Mouse (Mus musculus) C2C12 (cell line): ENCODE results near the gene C3ar1. TPM values are rescaled to one million over a fixed set of nuclear protein-coding genes. Genes with fewer than 3 reads are reported as not detected.

Experiments used
- H3K27me3 ChIP-seq: one replicate; pipeline ENCODE4 v1.6.1; 2011; ENCODE audit not compliant: control insufficient read depth, insufficient read depth, insufficient read length
- H3K36me3 ChIP-seq: one replicate; pipeline ENCODE4 v1.6.1; 2011; ENCODE audit not compliant: control insufficient read depth, insufficient read depth
- H3K4me3 ChIP-seq: one replicate; pipeline ENCODE4 v1.5.1; 2011; ENCODE audit warnings: mild to moderate bottlenecking, control low read depth; ENCODE audit not compliant: poor library complexity, insufficient read depth, severe bottlenecking
- H3K79me2 ChIP-seq: one replicate; pipeline ENCODE4 v1.6.1; 2011; ENCODE audit not compliant: control insufficient read depth, insufficient read depth
- H3K79me3 ChIP-seq: one replicate; pipeline ENCODE4 v1.6.1; 2011; ENCODE audit warnings: low read depth, control low read depth
- H3ac ChIP-seq: one replicate; pipeline ENCODE3; 2011; ENCODE audit warnings: low read depth; ENCODE audit not compliant: control insufficient read depth, insufficient read length
- CEBPB ChIP-seq: IDR thresholded peaks from one replicate; pipeline ENCODE4 v1.6.1; 2011; ENCODE audit warnings: low read depth, mild to moderate bottlenecking, control low read depth, moderate library complexity
- CTCF ChIP-seq: IDR thresholded peaks from one replicate; pipeline ENCODE4 v1.5.1; 2011; ENCODE audit not compliant: control insufficient read depth, insufficient read depth, insufficient read length
- FOSL1 ChIP-seq: IDR thresholded peaks from one replicate; pipeline ENCODE4 v1.8.0; 2011; ENCODE audit warnings: mild to moderate bottlenecking, low read length; ENCODE audit not compliant: poor library complexity, insufficient read depth, severe bottlenecking
- MAX ChIP-seq: IDR thresholded peaks from one replicate; pipeline ENCODE4 v1.6.1; 2011; ENCODE audit warnings: mild to moderate bottlenecking, control low read depth
- MYOD1 ChIP-seq: IDR thresholded peaks from one replicate; pipeline ENCODE4 v1.6.1; 2011; ENCODE audit warnings: low read depth; ENCODE audit not compliant: control insufficient read depth, insufficient read length
- MYOG ChIP-seq: IDR thresholded peaks from one replicate; pipeline ENCODE4 v1.6.1; 2011; ENCODE audit not compliant: control insufficient read depth, insufficient read length; ENCODE audit errors: extremely low read depth
- USF1 ChIP-seq: IDR thresholded peaks from one replicate; pipeline ENCODE4 v1.6.1; 2011; ENCODE audit warnings: low read depth, mild to moderate bottlenecking, control low read depth, moderate library complexity
- long read RNA-seq, 2 experiments: library from polyadenylated mRNA; unstranded; transcript quantifications; one replicate each; pipeline ENCODE4 v2.0.0; 2019 to 2020
- polyA plus RNA-seq: library from polyadenylated mRNA; unstranded; fragments of >200 nt; fragmentation: generic; extraction: Trizol; gene quantifications from one replicate; pipeline ENCODE4 v1.2.1, GENCODE M21; 2012; ENCODE audit warnings: missing spikeins

The C3ar1 gene
- polyA plus RNA-seq: 0.91 TPM
- long read RNA-seq, experiment 1, full-length matches to known transcripts: 2 of 4 reads
- long read RNA-seq, experiment 1, partial matches to known transcripts: 0 of 4 reads
- long read RNA-seq, experiment 1, other reads (novel, unspliced or antisense): 2 of 4 reads
- long read RNA-seq, experiment 2, full-length matches to known transcripts: 22 of 22 reads
- long read RNA-seq, experiment 2, partial matches to known transcripts: 0 of 22 reads
- long read RNA-seq, experiment 2, other reads (novel, unspliced or antisense): 0 of 22 reads

- no peaks in the 10 kb centered on the region for H3K27me3 ChIP-seq
- H3K36me3 ChIP-seq: no peaks in the 10 kb centered on the region
- H3K4me3 ChIP-seq: no peak within 1 kb of the TSS
- no peak within 1 kb of the TSS for H3ac ChIP-seq
- TF ChIP-seq CTCF (no peak), FOSL1 (no peak), MYOG (no peak), MAX (no peak), MYOD1 (no peak), USF1 (no peak), CEBPB (no peak)
- H3K79me2 ChIP-seq: no peaks in the 10 kb centered on the region
- H3K79me3 ChIP-seq: no peaks in the 10 kb centered on the region
These were observed at the start of gene C3ar1 for GRCm38 (mm10) chr6:122855955-122856354. TSS of gene C3ar1 (minus strand) at chr6:122856161.

GRCm38 (mm10) chr6:122892442-122893049 is 36.6 kb upstream of the C3ar1 start:
- peaks cover 50% of the 10 kb centered on the region for H3K36me3 ChIP-seq
- H3ac ChIP-seq: no peak overlapping the region
- H3K79me3 ChIP-seq: no peaks in the 10 kb centered on the region
- H3K4me3 ChIP-seq: no peak overlapping the region
- H3K27me3 ChIP-seq: no peaks in the 10 kb centered on the region
- no peaks in the 10 kb centered on the region for H3K79me2 ChIP-seq
- TF ChIP-seq MAX: no peak
- no peak for TF ChIP-seq FOSL1
- no peak for TF ChIP-seq MYOG
- no peak for TF ChIP-seq MYOD1
- peak; percentile 69 for TF ChIP-seq CTCF
- no peak for TF ChIP-seq USF1

GRCm38 (mm10) chr6:122889599-122889998 is 33.6 kb upstream of the C3ar1 start:
- peaks cover 66% of the 10 kb centered on the region for H3K36me3 ChIP-seq
- no peaks in the 10 kb centered on the region for H3K27me3 ChIP-seq
- no peak for TF ChIP-seq MYOG
- no peak for TF ChIP-seq CEBPB
- no peak for TF ChIP-seq FOSL1
- no peak for TF ChIP-seq CTCF
- no peak for TF ChIP-seq USF1
- TF ChIP-seq MAX: no peak
- H3K79me3 ChIP-seq: no peaks in the 10 kb centered on the region
- H3K4me3 ChIP-seq: no peak overlapping the region
- no peak overlapping the region for H3ac ChIP-seq
- no peaks in the 10 kb centered on the region for H3K79me2 ChIP-seq

DNA sequence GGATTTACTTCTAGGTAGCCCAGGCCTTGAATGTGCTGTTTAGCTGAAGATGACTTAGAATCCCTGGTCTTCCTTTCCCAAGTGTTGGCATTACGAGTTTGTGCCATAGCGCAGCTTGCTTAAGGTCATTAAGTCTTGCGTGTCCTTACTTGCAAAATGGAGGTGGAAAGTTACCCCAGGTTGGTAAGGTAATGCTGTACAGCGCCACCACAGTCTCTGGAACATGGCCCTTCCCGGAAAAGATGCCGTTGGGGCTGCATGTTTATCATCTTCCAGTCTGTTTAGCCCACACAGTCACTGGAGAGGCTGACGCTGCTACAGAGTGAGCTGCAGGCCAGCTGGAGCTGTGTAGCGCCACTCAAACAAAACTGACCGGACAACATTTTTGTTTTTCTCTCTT is 27.6 kb upstream of the C3ar1 start:
- Histone ChIP-seq H3K79me2 (peaks cover 22% of the 10 kb centered on the region), H3K4me3 (no peak overlapping the region), H3ac (no peak overlapping the region), H3K79me3 (peaks cover 12% of the 10 kb centered on the region), H3K27me3 (no peaks in the 10 kb centered on the region), H3K36me3 (peaks cover 86% of the 10 kb centered on the region)
- no peak for TF ChIP-seq MYOG
- TF ChIP-seq CTCF: no peak
- no peak for TF ChIP-seq USF1
- no peak for TF ChIP-seq CEBPB
- no peak for TF ChIP-seq MYOD1
- TF ChIP-seq MAX: no peak
- TF ChIP-seq FOSL1: no peak

- Histone ChIP-seq H3K79me2 (peaks cover 46% of the 10 kb centered on the region), H3K27me3 (no peaks in the 10 kb centered on the region), H3ac (no peak overlapping the region), H3K36me3 (peaks cover 82% of the 10 kb centered on the region), H3K4me3 (no peak overlapping the region), H3K79me3 (peaks cover 34% of the 10 kb centered on the region)
- TF ChIP-seq MAX: no peak
- no peak for TF ChIP-seq CEBPB
- no peak for TF ChIP-seq FOSL1
- TF ChIP-seq MYOG: no peak
- no peak for TF ChIP-seq USF1
- TF ChIP-seq CTCF: no peak
- no peak for TF ChIP-seq MYOD1
These were observed 25.3 kb upstream of the C3ar1 start for GRCm38 (mm10) chr6:122881287-122881686.
